Mouse (Mus musculus): ENCODE measurements around the gene Usp29. TPM values are rescaled to one million over a fixed set of nuclear protein-coding genes. Genes with fewer than 3 reads are reported as not detected.
A peak's percentile ranks its signal among the peaks of the same experiment; 100 is the strongest.

Gene Usp29
- polyA plus RNA-seq, 1 experiment from 2014 or later: 10.7 TPM

GRCm38 (mm10) chr7:6779172-6779571 is 48.8 kb downstream of the Usp29 start:
- DNase-seq (ENCODE audit: low spot score, missing footprints) (no peak), ATAC-seq (ENCODE audit: low FRiP score) (no peak)
- 86% methylated on average over 5 of the region's 5 CpGs for WGBS
- Histone ChIP-seq H3K9me3 (ENCODE audit: control insufficient read depth, low read length) (no peaks in the 10 kb centered on the region), H3K36me3 (ENCODE audit: control insufficient read depth, insufficient read depth, low read length) (no peaks in the 10 kb centered on the region), H3K9ac (ENCODE audit: low read length) (no peak overlapping the region), H3K4me1 (ENCODE audit: control insufficient read depth, insufficient read depth, low read length) (no peaks in the 10 kb centered on the region; the same call in 1 of the 2 replicates), H3K27ac (ENCODE audit: low read depth, low read length) (no peak overlapping the region), H3K27me3 (ENCODE audit: control insufficient read depth, insufficient read depth, low read length) (no peaks in the 10 kb centered on the region), H3K4me3 (ENCODE audit: low read depth, low read length) (no peak overlapping the region), H3K4me2 (no peak overlapping the region)

DNA sequence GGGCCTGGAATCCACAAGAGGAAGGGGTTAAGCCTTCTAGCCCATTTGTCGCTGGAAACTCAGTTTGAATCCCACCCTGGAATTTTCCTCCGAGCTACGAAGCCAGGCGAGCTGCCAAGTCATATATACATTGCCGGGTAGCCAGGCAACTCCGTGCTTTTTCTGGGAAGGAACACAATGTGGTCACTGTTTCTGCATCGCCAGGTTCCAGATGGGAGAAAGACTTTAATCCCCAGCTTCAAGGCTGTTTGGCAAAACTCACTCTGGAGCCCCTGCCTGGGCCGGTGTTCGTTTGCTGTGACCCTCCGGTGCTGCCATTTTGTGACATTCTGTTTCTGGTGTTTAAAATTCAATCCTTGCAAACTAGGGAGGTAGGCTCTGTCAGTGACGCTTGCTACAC is 51.2 kb downstream of the Usp29 start:
- ATAC-seq (ENCODE audit: low FRiP score): peak; percentile 28; the same call in 1 of the 2 replicates
- no peak for DNase-seq (ENCODE audit: low spot score, missing footprints)
- Histone ChIP-seq H3K9me3 (ENCODE audit: control insufficient read depth, low read length) (no peaks in the 10 kb centered on the region), H3K9ac (ENCODE audit: low read length) (no peak overlapping the region), H3K27ac (ENCODE audit: low read depth, low read length) (no peak overlapping the region), H3K36me3 (ENCODE audit: control insufficient read depth, insufficient read depth, low read length) (no peaks in the 10 kb centered on the region), H3K4me1 (ENCODE audit: control insufficient read depth, insufficient read depth, low read length) (peaks cover 6% of the 10 kb centered on the region; the same call in 1 of the 2 replicates), H3K27me3 (ENCODE audit: control insufficient read depth, insufficient read depth, low read length) (no peaks in the 10 kb centered on the region), H3K4me3 (ENCODE audit: low read depth, low read length) (no peak overlapping the region), H3K4me2 (no peak overlapping the region)
- WGBS: 50% methylated on average over 11 of the region's 11 CpGs

DNA sequence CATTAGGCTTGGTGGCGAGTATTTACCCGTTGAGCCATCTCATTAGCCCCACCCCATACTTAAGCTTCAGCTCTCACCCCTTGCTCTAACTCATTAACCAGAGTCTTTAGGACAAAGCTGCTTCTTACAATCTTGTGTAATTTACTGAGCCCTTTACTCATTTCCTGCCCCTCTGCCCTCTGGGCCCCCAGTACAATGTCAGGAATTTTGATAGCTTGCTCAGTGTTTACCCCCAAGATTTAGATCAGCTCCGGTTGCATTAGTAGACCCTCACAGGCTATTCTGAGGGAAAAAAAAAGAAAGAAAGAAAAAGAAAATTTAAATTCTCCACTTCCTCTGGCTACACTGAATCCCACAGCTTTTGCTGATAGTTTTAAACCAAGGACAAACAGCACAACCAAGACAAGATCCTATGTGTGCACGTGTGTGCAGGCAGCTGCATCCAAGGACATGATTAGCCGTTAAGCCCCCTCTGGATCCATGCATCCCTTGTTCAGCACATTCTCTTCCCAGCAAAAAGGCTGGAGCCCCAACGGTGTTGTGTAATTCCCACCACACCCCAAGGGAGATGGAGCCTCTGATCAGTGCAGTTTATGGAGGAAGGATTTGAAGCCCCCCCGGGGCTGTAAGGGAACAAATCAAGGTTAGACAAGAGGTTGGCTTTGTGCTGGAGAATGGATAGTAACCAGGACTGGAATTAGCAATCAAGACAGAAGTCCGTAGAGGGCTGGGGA is 54.1 kb downstream of the Usp29 start:
- 24% methylated on average over 8 of the region's 8 CpGs for WGBS
- Histone ChIP-seq H3K27ac (ENCODE audit: low read depth, low read length) (no peak overlapping the region), H3K4me3 (ENCODE audit: low read depth, low read length) (no peak overlapping the region), H3K36me3 (ENCODE audit: control insufficient read depth, insufficient read depth, low read length) (no peaks in the 10 kb centered on the region), H3K4me1 (ENCODE audit: control insufficient read depth, insufficient read depth, low read length) (peaks cover 6% of the 10 kb centered on the region; the same call in 1 of the 2 replicates), H3K9me3 (ENCODE audit: control insufficient read depth, low read length) (no peaks in the 10 kb centered on the region), H3K4me2 (no peak overlapping the region), H3K27me3 (ENCODE audit: control insufficient read depth, insufficient read depth, low read length) (no peaks in the 10 kb centered on the region), H3K9ac (ENCODE audit: low read length) (no peak overlapping the region)
- DNase-seq (ENCODE audit: low spot score, missing footprints) (peak; percentile 87), ATAC-seq (ENCODE audit: low FRiP score) (peak; percentile 59)

GRCm38 (mm10) chr7:6787000-6787399 is 56.6 kb downstream of the Usp29 start:
- Histone ChIP-seq H3K27ac (ENCODE audit: low read depth, low read length) (no peak overlapping the region), H3K9ac (ENCODE audit: low read length) (no peak overlapping the region), H3K4me1 (ENCODE audit: control insufficient read depth, insufficient read depth, low read length) (peaks cover 6% of the 10 kb centered on the region; the same call in 1 of the 2 replicates), H3K4me2 (no peak overlapping the region), H3K36me3 (ENCODE audit: control insufficient read depth, insufficient read depth, low read length) (no peaks in the 10 kb centered on the region), H3K27me3 (ENCODE audit: control insufficient read depth, insufficient read depth, low read length) (no peaks in the 10 kb centered on the region), H3K4me3 (ENCODE audit: low read depth, low read length) (no peak overlapping the region), H3K9me3 (ENCODE audit: control insufficient read depth, low read length) (no peaks in the 10 kb centered on the region)
- DNase-seq (ENCODE audit: low spot score, missing footprints) (no peak), ATAC-seq (ENCODE audit: low FRiP score) (no peak)
- 92% methylated on average over 2 of the region's 2 CpGs for whole genome bisulfite sequencing

DNA sequence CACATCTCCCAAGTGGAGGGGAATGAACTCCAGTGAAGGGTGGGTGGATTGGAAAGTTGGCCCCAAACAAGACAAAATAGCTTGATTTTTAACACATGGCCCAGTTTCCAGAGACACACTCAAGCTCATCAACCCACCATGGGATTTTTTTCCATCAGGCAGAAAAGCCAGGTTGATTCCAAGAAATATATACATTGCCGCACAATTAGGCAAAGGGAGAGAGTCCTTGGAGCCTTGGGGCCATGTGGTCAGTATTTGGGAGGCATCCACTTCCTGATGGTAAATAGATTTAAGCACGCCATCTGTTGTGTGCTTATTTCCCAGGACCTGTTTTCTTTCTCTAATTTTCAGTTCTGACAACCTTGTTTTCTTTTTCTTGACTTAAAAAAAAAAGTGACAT is 57.7 kb downstream of the Usp29 start:
- H3K4me1 ChIP-seq (ENCODE audit: control insufficient read depth, insufficient read depth, low read length): peaks cover 6% of the 10 kb centered on the region; the same call in 1 of the 2 replicates
- H3K27me3 ChIP-seq (ENCODE audit: control insufficient read depth, insufficient read depth, low read length): no peaks in the 10 kb centered on the region
- no peaks in the 10 kb centered on the region for H3K9me3 ChIP-seq (ENCODE audit: control insufficient read depth, low read length)
- H3K4me2 ChIP-seq: no peak overlapping the region
- DNase-seq (ENCODE audit: low spot score, missing footprints) (no peak), ATAC-seq (ENCODE audit: low FRiP score) (no peak)
- no peak overlapping the region for H3K4me3 ChIP-seq (ENCODE audit: low read depth, low read length)
- no peak overlapping the region for H3K9ac ChIP-seq (ENCODE audit: low read length)
- 89% methylated on average over 2 of the region's 2 CpGs for WGBS
- H3K27ac ChIP-seq (ENCODE audit: low read depth, low read length): no peak overlapping the region
- H3K36me3 ChIP-seq (ENCODE audit: control insufficient read depth, insufficient read depth, low read length): no peaks in the 10 kb centered on the region

GRCm38 (mm10) chr7:6791286-6792065 is 61.1 kb downstream of the Usp29 start:
- ATAC-seq (ENCODE audit: low FRiP score) (no peak), DNase-seq (ENCODE audit: low spot score, missing footprints) (no peak)
- Histone ChIP-seq H3K27ac (ENCODE audit: low read depth, low read length) (no peak overlapping the region), H3K4me1 (ENCODE audit: control insufficient read depth, insufficient read depth, low read length) (no peaks in the 10 kb centered on the region), H3K27me3 (ENCODE audit: control insufficient read depth, insufficient read depth, low read length) (no peaks in the 10 kb centered on the region), H3K4me2 (no peak overlapping the region), H3K4me3 (ENCODE audit: low read depth, low read length) (no peak overlapping the region), H3K9ac (ENCODE audit: low read length) (no peak overlapping the region), H3K36me3 (ENCODE audit: control insufficient read depth, insufficient read depth, low read length) (no peaks in the 10 kb centered on the region), H3K9me3 (ENCODE audit: control insufficient read depth, low read length) (no peaks in the 10 kb centered on the region)
- 90% methylated on average over 9 of the region's 9 CpGs for WGBS

DNA sequence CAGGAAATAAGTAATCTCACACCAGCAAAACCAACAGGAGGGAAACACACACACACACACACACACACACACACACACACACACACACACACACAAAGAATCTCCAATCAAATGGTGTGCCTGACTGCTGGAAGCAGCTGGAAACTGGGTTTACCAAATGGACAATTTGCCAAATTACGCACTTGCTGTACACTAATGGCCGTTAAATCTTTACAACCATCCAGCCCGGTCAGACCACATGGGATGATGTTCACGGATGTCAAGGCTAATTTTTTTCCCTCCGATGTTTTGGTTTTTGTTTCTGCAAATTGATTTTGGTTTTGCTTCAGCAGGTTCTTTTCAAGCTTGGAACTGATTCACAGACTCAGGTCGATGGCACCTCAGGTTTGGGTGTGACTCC is 62.9 kb downstream of the Usp29 start:
- no peak overlapping the region for H3K4me3 ChIP-seq (ENCODE audit: low read depth, low read length)
- no peaks in the 10 kb centered on the region for H3K36me3 ChIP-seq (ENCODE audit: control insufficient read depth, insufficient read depth, low read length)
- no peaks in the 10 kb centered on the region for H3K4me1 ChIP-seq (ENCODE audit: control insufficient read depth, insufficient read depth, low read length)
- ATAC-seq (ENCODE audit: low FRiP score) (no peak), DNase-seq (ENCODE audit: low spot score, missing footprints) (no peak)
- H3K27me3 ChIP-seq (ENCODE audit: control insufficient read depth, insufficient read depth, low read length): no peaks in the 10 kb centered on the region
- 88% methylated on average over 6 of the region's 6 CpGs for WGBS
- H3K9me3 ChIP-seq (ENCODE audit: control insufficient read depth, low read length): no peaks in the 10 kb centered on the region
- no peak overlapping the region for H3K27ac ChIP-seq (ENCODE audit: low read depth, low read length)
- H3K9ac ChIP-seq (ENCODE audit: low read length): no peak overlapping the region
- no peak overlapping the region for H3K4me2 ChIP-seq

GRCm38 (mm10) chr7:6793811-6794210 is 63.4 kb downstream of the Usp29 start:
- DNase-seq (ENCODE audit: low spot score, missing footprints) (no peak), ATAC-seq (ENCODE audit: low FRiP score) (no peak)
- H3K27ac ChIP-seq (ENCODE audit: low read depth, low read length): no peak overlapping the region
- no peaks in the 10 kb centered on the region for H3K9me3 ChIP-seq (ENCODE audit: control insufficient read depth, low read length)
- H3K36me3 ChIP-seq (ENCODE audit: control insufficient read depth, insufficient read depth, low read length): no peaks in the 10 kb centered on the region
- no peaks in the 10 kb centered on the region for H3K27me3 ChIP-seq (ENCODE audit: control insufficient read depth, insufficient read depth, low read length)
- no peak overlapping the region for H3K9ac ChIP-seq (ENCODE audit: low read length)
- WGBS: 80% methylated on average over 3 of the region's 3 CpGs
- no peaks in the 10 kb centered on the region for H3K4me1 ChIP-seq (ENCODE audit: control insufficient read depth, insufficient read depth, low read length)
- no peak overlapping the region for H3K4me2 ChIP-seq
- no peak overlapping the region for H3K4me3 ChIP-seq (ENCODE audit: low read depth, low read length)

DNA sequence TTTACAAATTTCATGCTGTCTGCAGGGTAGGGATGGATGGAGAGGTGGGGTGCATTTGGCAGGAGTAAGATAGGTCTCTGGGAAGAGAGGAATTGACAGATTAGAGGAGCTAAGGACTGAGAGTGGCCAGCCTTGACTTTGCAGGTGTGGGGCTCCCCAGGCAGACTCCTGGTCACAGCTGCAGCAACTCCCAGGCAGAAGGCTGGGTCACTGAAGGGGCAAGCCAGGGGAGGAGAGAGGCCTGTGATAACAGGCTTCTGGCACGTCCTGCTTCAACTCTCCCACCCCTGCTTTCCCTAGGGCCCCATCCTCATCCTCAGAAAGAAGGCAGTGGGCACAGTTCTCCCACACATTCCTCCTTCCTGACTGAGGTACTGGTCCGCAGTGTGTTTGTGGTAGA is 67.0 kb downstream of the Usp29 start:
- ATAC-seq (ENCODE audit: low FRiP score) (no peak), DNase-seq (ENCODE audit: low spot score, missing footprints) (no peak)
- no peak overlapping the region for H3K4me3 ChIP-seq (ENCODE audit: low read depth, low read length)
- WGBS: 68% methylated on average over 2 of the region's 2 CpGs
- no peaks in the 10 kb centered on the region for H3K4me1 ChIP-seq (ENCODE audit: control insufficient read depth, insufficient read depth, low read length)
- H3K36me3 ChIP-seq (ENCODE audit: control insufficient read depth, insufficient read depth, low read length): no peaks in the 10 kb centered on the region
- no peaks in the 10 kb centered on the region for H3K27me3 ChIP-seq (ENCODE audit: control insufficient read depth, insufficient read depth, low read length)
- H3K4me2 ChIP-seq: no peak overlapping the region
- no peak overlapping the region for H3K9ac ChIP-seq (ENCODE audit: low read length)
- no peaks in the 10 kb centered on the region for H3K9me3 ChIP-seq (ENCODE audit: control insufficient read depth, low read length)
- H3K27ac ChIP-seq (ENCODE audit: low read depth, low read length): no peak overlapping the region

Data from midbrain, embryonic 11.5 days (tissue).